Mouse (Mus musculus): ENCODE measurements around the gene Gm36176. TPM values are rescaled to one million over a fixed set of nuclear protein-coding genes. Genes with fewer than 3 reads are reported as not detected.

Gm36176 gene
- total RNA-seq, 2 experiments from 2014 or later, result not detected

DNA sequence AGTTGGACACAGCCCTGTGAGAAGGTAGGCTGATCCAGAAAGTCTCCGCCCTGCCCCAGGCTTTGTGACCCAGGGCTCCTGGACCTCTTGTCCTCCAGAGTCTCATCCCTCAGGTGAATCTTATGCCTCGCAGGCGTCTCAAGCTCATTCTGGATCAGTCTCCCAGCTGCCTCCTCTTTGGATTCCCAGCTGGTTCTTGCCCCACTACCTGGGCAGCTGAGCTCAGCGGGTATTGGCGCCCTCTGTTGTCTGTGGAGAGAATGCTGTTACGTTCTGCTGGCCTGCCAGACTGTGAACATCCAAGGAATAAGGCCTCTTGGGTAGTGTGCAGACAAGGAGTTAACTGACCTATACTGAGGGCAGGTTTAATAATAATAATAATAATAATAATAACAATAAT is 32.4 kb downstream of the Gm36176 start:
- no peak for ATAC-seq (replicated peaks; ENCODE audit: poor library complexity, severe bottlenecking)

DNA sequence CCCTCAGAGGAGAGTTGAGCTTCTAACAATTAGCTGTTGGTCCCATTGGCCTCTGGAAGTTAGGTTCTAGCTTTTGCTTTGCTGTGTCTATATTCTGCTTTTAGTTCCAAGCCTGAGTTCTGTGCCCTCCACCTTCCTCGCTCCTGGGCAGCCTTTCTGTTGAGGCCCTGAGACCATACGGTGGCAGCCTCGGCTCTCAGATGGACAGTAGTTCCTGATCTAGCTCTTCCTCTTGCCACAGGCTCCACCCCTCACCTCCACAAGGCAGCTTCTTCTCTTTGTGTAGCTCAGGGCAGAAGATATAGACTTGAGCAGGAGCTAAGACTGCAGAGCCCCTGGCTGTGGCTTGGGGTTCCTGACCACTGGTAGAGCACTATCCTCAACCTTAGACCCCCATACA is 33.7 kb downstream of the Gm36176 start:
- peak; percentile 67 for ATAC-seq (replicated peaks; ENCODE audit: poor library complexity, severe bottlenecking)

DNA sequence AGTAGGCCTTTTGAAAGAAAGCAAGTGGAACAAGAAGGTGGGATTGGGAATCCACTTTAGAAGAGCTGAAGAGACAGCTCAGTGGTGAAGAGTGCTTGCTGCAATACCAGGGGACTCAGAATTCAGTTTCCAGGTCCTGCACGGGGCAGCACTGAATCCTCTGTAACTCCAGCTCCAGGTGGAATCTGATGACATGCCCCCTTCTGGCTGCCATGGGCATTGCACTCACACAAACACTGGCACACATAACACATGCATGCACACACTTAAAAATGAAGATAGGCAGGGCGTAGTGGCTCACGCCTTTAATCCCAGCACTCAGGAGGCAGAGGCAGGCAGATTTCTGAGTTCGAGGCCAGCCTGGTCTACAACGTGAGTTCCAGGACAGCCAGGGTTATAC is 36.0 kb downstream of the Gm36176 start:
- no peak for ATAC-seq (replicated peaks; ENCODE audit: poor library complexity, severe bottlenecking)

DNA sequence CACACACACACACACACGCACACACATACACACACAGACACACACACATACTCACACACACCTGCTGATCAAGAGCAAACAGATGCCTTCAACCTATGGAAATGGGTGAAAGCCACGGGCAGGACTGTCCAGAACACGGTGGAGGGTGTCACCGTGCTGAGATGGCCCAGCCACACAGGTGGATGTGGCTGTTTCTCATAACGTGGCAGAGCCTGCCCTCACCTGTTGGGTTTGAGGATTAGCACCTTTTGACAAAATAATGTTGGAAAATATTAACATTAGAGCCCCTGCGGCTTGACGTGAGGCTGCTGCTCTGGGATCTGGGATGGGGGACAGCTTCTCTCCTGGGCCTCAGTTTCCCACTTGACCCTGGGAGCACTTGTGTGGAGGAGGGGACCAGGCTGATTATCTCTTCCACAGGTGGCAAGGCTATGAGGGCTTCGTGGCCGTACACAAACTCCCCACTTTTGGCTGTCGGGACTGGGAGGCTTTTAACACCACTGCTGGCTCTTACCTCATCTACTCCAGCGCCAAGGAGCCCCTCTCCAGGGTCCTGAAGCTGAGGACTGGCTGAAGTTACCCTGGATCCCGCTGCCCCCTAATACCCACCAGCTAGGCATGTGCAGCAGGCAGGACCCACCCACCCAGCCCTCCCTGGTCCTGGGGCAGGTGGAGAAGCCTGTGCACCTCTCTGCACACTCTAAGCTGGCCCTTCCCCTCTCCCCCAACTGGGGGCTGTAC is 39.6 kb downstream of the Gm36176 start:
- no peak for ATAC-seq (replicated peaks; ENCODE audit: poor library complexity, severe bottlenecking)

DNA sequence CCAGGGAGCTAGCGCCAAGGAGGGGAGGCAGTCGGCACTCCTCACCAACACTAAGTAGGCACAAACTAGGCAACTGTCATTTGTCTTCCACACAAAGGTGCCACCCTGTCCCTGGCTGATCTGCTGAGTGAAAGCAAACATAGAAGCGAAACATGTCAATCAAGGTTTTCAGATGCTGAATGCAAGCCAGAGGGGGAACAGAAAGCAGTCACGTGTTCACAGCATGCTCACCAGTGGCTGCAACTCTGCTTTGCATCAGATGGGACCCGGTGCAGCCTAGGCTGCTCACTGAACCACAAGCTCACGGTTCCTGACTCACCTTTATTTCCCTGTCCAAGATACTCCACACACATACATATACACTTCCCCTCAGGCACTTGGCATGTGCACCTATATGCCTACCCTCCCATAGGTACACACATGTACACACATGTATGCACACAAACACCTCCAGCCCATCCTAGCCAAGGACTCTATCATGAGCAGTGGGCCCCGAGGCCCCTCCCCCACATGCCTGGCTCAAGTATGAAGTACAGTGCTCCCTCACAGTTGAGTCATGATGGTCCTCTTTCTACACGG is 44.5 kb downstream of the Gm36176 start:
- 0 out of 2 replicates have a peak, but pooled peaks have one; percentile 20 for ATAC-seq (replicated peaks; ENCODE audit: poor library complexity, severe bottlenecking)

DNA sequence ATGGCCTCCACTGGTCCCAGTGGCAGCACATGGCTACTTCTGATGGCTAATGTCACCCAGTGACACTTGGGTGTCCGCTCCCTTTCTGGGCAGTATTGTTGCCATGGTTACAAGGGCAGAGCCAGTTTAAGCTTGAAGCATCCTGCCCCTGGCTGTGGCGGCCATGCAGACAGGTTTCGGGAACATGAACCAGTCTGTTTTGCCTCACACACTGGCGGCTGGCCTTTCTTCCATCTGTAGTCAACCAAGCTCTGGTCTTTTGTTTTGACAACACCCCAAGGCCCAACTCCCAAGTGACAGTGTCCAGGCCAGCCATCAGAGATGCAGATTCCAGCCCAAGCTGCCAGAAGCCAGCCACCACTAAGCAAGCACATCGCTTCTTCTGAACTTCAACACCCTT is 49.0 kb downstream of the Gm36176 start:
- ATAC-seq (replicated peaks; ENCODE audit: poor library complexity, severe bottlenecking), result no peak

Other genes with a start within 250 kb of the Gm36176 start
Only the 30 nearest of the 33 such genes appear.
- gene Tspear, start 160.2 kb upstream of the Gm36176 start, total RNA-seq (2014; fragmentation: Nextera tagmentation), result 0.90 TPM in 1 of 2 replicates, not detected in the other
- gene Tspear, start 160.2 kb upstream of the Gm36176 start, total RNA-seq (2017), result 0.05 TPM in 1 of 2 replicates, not detected in the other
- not detected in 2 replicates for gene Gm19402, start 156.0 kb upstream of the Gm36176 start, total RNA-seq (2014; fragmentation: Nextera tagmentation)
- not detected in 2 replicates for gene Gm19402, start 156.0 kb upstream of the Gm36176 start, total RNA-seq (2017)
- not detected in 2 replicates for gene Gm9508, start 149.6 kb upstream of the Gm36176 start, total RNA-seq (2014; fragmentation: Nextera tagmentation)
- not detected in 2 replicates for gene Gm9508, start 149.6 kb upstream of the Gm36176 start, total RNA-seq (2017)
- not detected in 2 replicates for gene Gm10272, start 140.2 kb upstream of the Gm36176 start, total RNA-seq (2014; fragmentation: Nextera tagmentation)
- gene Gm10272, start 140.2 kb upstream of the Gm36176 start, total RNA-seq (2017), result not detected in 2 replicates
- not detected in 2 replicates for gene Gm10024, start 135.3 kb upstream of the Gm36176 start, total RNA-seq (2014; fragmentation: Nextera tagmentation)
- gene Gm10024, start 135.3 kb upstream of the Gm36176 start, total RNA-seq (2017), result not detected in 2 replicates
- gene Gm10142, start 131.0 kb upstream of the Gm36176 start, total RNA-seq (2014; fragmentation: Nextera tagmentation), result not detected in 2 replicates
- gene Gm10142, start 131.0 kb upstream of the Gm36176 start, total RNA-seq (2017), result not detected in 2 replicates
- not detected in 2 replicates for gene Krtap12-1, start 126.2 kb upstream of the Gm36176 start, total RNA-seq (2014; fragmentation: Nextera tagmentation)
- not detected in 2 replicates for gene Krtap12-1, start 126.2 kb upstream of the Gm36176 start, total RNA-seq (2017)
- not detected in 2 replicates for gene Gm10100, start 120.3 kb upstream of the Gm36176 start, total RNA-seq (2014; fragmentation: Nextera tagmentation)
- not detected in 2 replicates for gene Gm10100, start 120.3 kb upstream of the Gm36176 start, total RNA-seq (2017)
- gene Gm18596, start 104.2 kb upstream of the Gm36176 start, total RNA-seq (2014; fragmentation: Nextera tagmentation), result not detected in 2 replicates
- gene Gm18596, start 104.2 kb upstream of the Gm36176 start, total RNA-seq (2017), result not detected in 2 replicates
- not detected in 2 replicates for gene Gm9736, start 95.4 kb upstream of the Gm36176 start, total RNA-seq (2014; fragmentation: Nextera tagmentation)
- not detected in 2 replicates for gene Gm9736, start 95.4 kb upstream of the Gm36176 start, total RNA-seq (2017)
- not detected in 2 replicates for gene Gm3233, start 87.1 kb upstream of the Gm36176 start, total RNA-seq (2014; fragmentation: Nextera tagmentation)
- gene Gm3233, start 87.1 kb upstream of the Gm36176 start, total RNA-seq (2017), result not detected in 2 replicates
- not detected in 2 replicates for gene Gm3238, start 75.5 kb upstream of the Gm36176 start, total RNA-seq (2014; fragmentation: Nextera tagmentation)
- not detected in 2 replicates for gene Gm3238, start 75.5 kb upstream of the Gm36176 start, total RNA-seq (2017)
- not detected in 2 replicates for gene Gm7138, start 69.9 kb upstream of the Gm36176 start, total RNA-seq (2014; fragmentation: Nextera tagmentation)
- gene Gm7138, start 69.9 kb upstream of the Gm36176 start, total RNA-seq (2017), result not detected in 2 replicates
- not detected in 2 replicates for gene Gm3250, start 64.3 kb upstream of the Gm36176 start, total RNA-seq (2014; fragmentation: Nextera tagmentation)
- gene Gm3250, start 64.3 kb upstream of the Gm36176 start, total RNA-seq (2017), result not detected in 2 replicates
- gene Gm7137, start 58.6 kb upstream of the Gm36176 start, total RNA-seq (2014; fragmentation: Nextera tagmentation), result not detected in 2 replicates
- gene Gm7137, start 58.6 kb upstream of the Gm36176 start, total RNA-seq (2017), result not detected in 2 replicates
- gene Gm9639, start 51.7 kb upstream of the Gm36176 start, total RNA-seq (2014; fragmentation: Nextera tagmentation), result not detected in 2 replicates
- gene Gm9639, start 51.7 kb upstream of the Gm36176 start, total RNA-seq (2017), result not detected in 2 replicates
- gene Gm19668, start 47.7 kb upstream of the Gm36176 start, total RNA-seq (2014; fragmentation: Nextera tagmentation), result not detected in 2 replicates
- gene Gm19668, start 47.7 kb upstream of the Gm36176 start, total RNA-seq (2017), result not detected in 2 replicates
- gene Gm9507, start 35.0 kb upstream of the Gm36176 start, total RNA-seq (2014; fragmentation: Nextera tagmentation), result not detected in 2 replicates
- gene Gm9507, start 35.0 kb upstream of the Gm36176 start, total RNA-seq (2017), result not detected in 2 replicates
- gene Gm2696, start 32.1 kb upstream of the Gm36176 start, total RNA-seq (2014; fragmentation: Nextera tagmentation), result not detected in 2 replicates
- not detected in 2 replicates for gene Gm2696, start 32.1 kb upstream of the Gm36176 start, total RNA-seq (2017)
- not detected in 2 replicates for gene Krtap10-4, start 19.7 kb upstream of the Gm36176 start, total RNA-seq (2014; fragmentation: Nextera tagmentation)
- gene Krtap10-4, start 19.7 kb upstream of the Gm36176 start, total RNA-seq (2017), result not detected in 2 replicates
- 0.75 TPM in 1 of 2 replicates, not detected in the other for gene Krtap10-10, start 10.9 kb upstream of the Gm36176 start, total RNA-seq (2014; fragmentation: Nextera tagmentation)
- gene Krtap10-10, start 10.9 kb upstream of the Gm36176 start, total RNA-seq (2017), result not detected in 2 replicates
- not detected in 2 replicates for gene Gm10318, start 6.1 kb downstream of the Gm36176 start, total RNA-seq (2014; fragmentation: Nextera tagmentation)
- not detected in 2 replicates for gene Gm10318, start 6.1 kb downstream of the Gm36176 start, total RNA-seq (2017)
- not detected in 2 replicates for gene Gm3285, start 15.2 kb downstream of the Gm36176 start, total RNA-seq (2014; fragmentation: Nextera tagmentation)
- not detected in 2 replicates for gene Gm3285, start 15.2 kb downstream of the Gm36176 start, total RNA-seq (2017)
- gene Lrrc3, start 55.7 kb downstream of the Gm36176 start, total RNA-seq (2014; fragmentation: Nextera tagmentation), result not detected in 2 replicates
- gene Lrrc3, start 55.7 kb downstream of the Gm36176 start, total RNA-seq (2017), result not detected in 2 replicates
- 1.9 and 9.1 TPM in 2 replicates for gene Trpm2, start 123.8 kb downstream of the Gm36176 start, total RNA-seq (2014; fragmentation: Nextera tagmentation)
- gene Trpm2, start 123.8 kb downstream of the Gm36176 start, total RNA-seq (2017), result 1.9 and 3.6 TPM in 2 replicates
- gene 1810043G02Rik, start 131.7 kb downstream of the Gm36176 start, total RNA-seq (2014; fragmentation: Nextera tagmentation), result 8.8 and 9.1 TPM in 2 replicates
- gene 1810043G02Rik, start 131.7 kb downstream of the Gm36176 start, total RNA-seq (2017), result 7.4 and 9.9 TPM in 2 replicates
- 30.6 and 39.4 TPM in 2 replicates for gene Pfkl, start 163.3 kb downstream of the Gm36176 start, total RNA-seq (2014; fragmentation: Nextera tagmentation)
- 39.6 and 43.5 TPM in 2 replicates for gene Pfkl, start 163.3 kb downstream of the Gm36176 start, total RNA-seq (2017)
- gene Dnmt3l, start 195.1 kb downstream of the Gm36176 start, total RNA-seq (2014; fragmentation: Nextera tagmentation), result 0.45 TPM in 1 of 2 replicates, not detected in the other
- gene Dnmt3l, start 195.1 kb downstream of the Gm36176 start, total RNA-seq (2017), result 0.67 and 1.6 TPM in 2 replicates
- gene Aire, start 196.8 kb downstream of the Gm36176 start, total RNA-seq (2014; fragmentation: Nextera tagmentation), result 1.0 TPM in 1 of 2 replicates, not detected in the other
- gene Aire, start 196.8 kb downstream of the Gm36176 start, total RNA-seq (2017), result not detected in 2 replicates
- 7.4 and 8.5 TPM in 2 replicates for gene Icosl, start 222.5 kb downstream of the Gm36176 start, total RNA-seq (2014; fragmentation: Nextera tagmentation)
- 0.57 and 2.9 TPM in 2 replicates for gene Icosl, start 222.5 kb downstream of the Gm36176 start, total RNA-seq (2017)

All from granulocyte monocyte progenitor cell, adult 5-6 weeks (primary cell).